Mouse (Mus musculus): ENCODE data around the gene Olfr1368. TPM values are rescaled to one million over a fixed set of nuclear protein-coding genes. Genes with fewer than 3 reads are reported as not detected.

Olfr1368 gene
- polyA plus RNA-seq (2015; fragmentation: Nextera tagmentation; extraction: Ambion mirVana) = not detected in 2 replicates

GRCm38 (mm10) chr13:21145767-21146166 lies at the start of gene Olfr1368:
Gene Olfr1368, minus strand, starts transcription at chr13:21145867.

GRCm38 (mm10) chr13:21179367-21179723 lies 33.7 kb upstream of the Olfr1368 start, which contains the start of gene Trim27:
Gene Trim27, plus strand, starts transcription at chr13:21179445.

GRCm38 (mm10) chr13:21129339-21129738 lies 16.3 kb downstream of the Olfr1368 start, which contains the start of gene Olfr263:
Gene Olfr263, plus strand, starts transcription at chr13:21129639.

GRCm38 (mm10) chr13:21111183-21111582 lies 34.5 kb downstream of the Olfr1368 start, which contains the start of gene Olfr1369-ps1:
Gene Olfr1369-ps1, plus strand, starts transcription at chr13:21111483.

Other genes with a start within 250 kb of the Olfr1368 start
- gene Olfr1370, start 70.9 kb downstream of the Olfr1368 start, polyA plus RNA-seq (2015; fragmentation: Nextera tagmentation; extraction: Ambion mirVana) = not detected in 2 replicates
- gene Olfr1369-ps1, start 34.4 kb downstream of the Olfr1368 start, polyA plus RNA-seq (2015; fragmentation: Nextera tagmentation; extraction: Ambion mirVana) = not detected in 2 replicates
- gene Olfr263, start 16.2 kb downstream of the Olfr1368 start, polyA plus RNA-seq (2015; fragmentation: Nextera tagmentation; extraction: Ambion mirVana) = not detected in 2 replicates
- gene Trim27, start 33.6 kb upstream of the Olfr1368 start, polyA plus RNA-seq (2015; fragmentation: Nextera tagmentation; extraction: Ambion mirVana) = 39.2 and 41.1 TPM in 2 replicates
- gene Gpx5, start 146.9 kb upstream of the Olfr1368 start, polyA plus RNA-seq (2015; fragmentation: Nextera tagmentation; extraction: Ambion mirVana) = not detected in 2 replicates
- gene Gpx6, start 166.3 kb upstream of the Olfr1368 start, polyA plus RNA-seq (2015; fragmentation: Nextera tagmentation; extraction: Ambion mirVana) = not detected in 2 replicates
- gene Olfr1367, start 201.0 kb upstream of the Olfr1368 start, polyA plus RNA-seq (2015; fragmentation: Nextera tagmentation; extraction: Ambion mirVana) = not detected in 2 replicates
- gene Zscan12, start 217.0 kb upstream of the Olfr1368 start, polyA plus RNA-seq (2015; fragmentation: Nextera tagmentation; extraction: Ambion mirVana) = 6.2 and 6.6 TPM in 2 replicates

All from skeletal muscle tissue, postnatal 0 days (tissue).